Mouse (Mus musculus) erythroblast, embryonic 14.5 days (primary cell): ENCODE results near the gene Stard3. TPM values are rescaled to one million over a fixed set of nuclear protein-coding genes. Genes with fewer than 3 reads are reported as not detected.
A peak's percentile ranks its signal among the peaks of the same experiment; 100 is the strongest.

Experiments used
- H3K27me3 ChIP-seq: 2 replicates; pipeline ENCODE4 v1.6.1; 2012; ENCODE audit warnings: inconsistent platforms; ENCODE audit not compliant: control insufficient read depth
- H3K36me3 ChIP-seq: 2 replicates; pipeline ENCODE4 v1.6.1; 2012; ENCODE audit warnings: mild to moderate bottlenecking, inconsistent platforms; ENCODE audit not compliant: control insufficient read depth
- H3K4me1 ChIP-seq: 2 replicates; pipeline ENCODE4 v1.6.1; 2012; ENCODE audit warnings: inconsistent platforms; ENCODE audit not compliant: control insufficient read depth
- H3K4me3 ChIP-seq: replicated peaks from 2 replicates; pipeline ENCODE3; 2012; ENCODE audit warnings: moderate library complexity, mild to moderate bottlenecking, inconsistent platforms
- H3K9me3 ChIP-seq: 2 replicates; pipeline ENCODE4 v1.6.1; 2012; ENCODE audit warnings: low read length, inconsistent platforms, mixed read lengths; ENCODE audit not compliant: control insufficient read depth
- GATA1 ChIP-seq: IDR thresholded peaks from 2 replicates; pipeline ENCODE4 v1.6.1; 2012; ENCODE audit warnings: low read length, inconsistent platforms, mixed read lengths
- TAL1 ChIP-seq: IDR thresholded peaks from 3 replicates; pipeline ENCODE4 v1.6.1; 2012; ENCODE audit warnings: low read length, inconsistent platforms, mixed read lengths
- polyA plus RNA-seq: library from polyadenylated mRNA; stranded (reverse); fragments of >175 nt; gene quantifications from 2 replicates; pipeline ENCODE4 v1.2.3, GENCODE M21; 2012

The Stard3 gene
- polyA plus RNA-seq, 1 experiment, result 1.2 TPM

- Histone ChIP-seq H3K4me1 (peaks cover 6% of the 10 kb centered on the region), H3K27me3 (peaks cover 54% of the 10 kb centered on the region), H3K4me3 (no peak within 1 kb of the TSS), H3K9me3 (no peaks in the 10 kb centered on the region), H3K36me3 (no peaks in the 10 kb centered on the region; the same call in 1 of the 2 replicates)
- TF ChIP-seq TAL1 (no peak), GATA1 (no peak)
Measured at GRCm38 (mm10) chr11:98385638-98386585, 27.7 kb downstream of the Stard3 start, which contains the start of gene Pnmt. Gene Pnmt, plus strand, starts transcription at chr11:98386450.

- H3K4me1 ChIP-seq, result peaks cover 11% of the 10 kb centered on the region
- H3K36me3 ChIP-seq, result no peaks in the 10 kb centered on the region; the same call in 1 of the 2 replicates
- no peak for TF ChIP-seq TAL1
- no peak for TF ChIP-seq GATA1
- H3K27me3 ChIP-seq, result peaks cover 54% of the 10 kb centered on the region
- no peak overlapping the region for H3K4me3 ChIP-seq
- no peaks in the 10 kb centered on the region for H3K9me3 ChIP-seq
Measured at GRCm38 (mm10) chr11:98386596-98386995, 28.4 kb downstream of the Stard3 start.

- no peaks in the 10 kb centered on the region for H3K9me3 ChIP-seq
- no peak overlapping the region for H3K4me3 ChIP-seq
- peaks cover 16% of the 10 kb centered on the region for H3K4me1 ChIP-seq
- no peak for TF ChIP-seq GATA1
- TF ChIP-seq TAL1, result no peak
- H3K27me3 ChIP-seq, result peaks cover 54% of the 10 kb centered on the region
- H3K36me3 ChIP-seq, result no peaks in the 10 kb centered on the region
Measured at GRCm38 (mm10) chr11:98387056-98387577, 28.9 kb downstream of the Stard3 start.

GRCm38 (mm10) chr11:98388282-98388681 is 30.1 kb downstream of the Stard3 start:
- H3K36me3 ChIP-seq, result no peaks in the 10 kb centered on the region
- peaks cover 27% of the 10 kb centered on the region for H3K4me1 ChIP-seq
- TF ChIP-seq GATA1 (no peak), TAL1 (no peak)
- H3K9me3 ChIP-seq, result no peaks in the 10 kb centered on the region
- peaks cover 52% of the 10 kb centered on the region for H3K27me3 ChIP-seq
- H3K4me3 ChIP-seq, result no peak overlapping the region

DNA sequence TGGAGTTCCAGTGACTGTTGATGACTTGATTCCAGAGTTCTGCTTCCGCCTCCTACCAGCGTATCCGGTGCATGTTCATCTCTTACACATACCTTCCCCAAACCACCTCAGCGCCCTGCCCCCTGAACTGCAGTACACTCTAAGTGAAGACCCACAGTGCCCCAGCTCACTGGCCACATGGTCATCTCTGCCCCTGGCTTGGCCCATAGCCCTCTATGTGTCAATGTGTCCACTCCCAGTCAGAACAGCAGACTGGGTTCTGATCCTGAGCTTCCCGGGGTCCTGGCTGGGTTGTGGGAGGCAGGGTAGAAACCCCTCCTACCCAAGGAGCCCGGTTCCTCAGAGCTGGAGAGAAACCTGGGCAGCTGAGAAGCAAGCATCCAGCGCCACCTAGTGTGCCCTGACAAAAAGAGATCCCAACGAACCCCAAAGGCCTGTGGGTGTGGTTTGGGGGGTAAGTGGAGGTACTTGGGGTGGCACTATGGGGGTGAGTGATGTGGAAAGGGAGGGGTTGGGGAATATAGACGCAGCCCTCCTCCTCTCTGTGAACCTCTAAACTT is 31.1 kb downstream of the Stard3 start:
- Histone ChIP-seq H3K9me3 (no peaks in the 10 kb centered on the region), H3K36me3 (no peaks in the 10 kb centered on the region; the same call in 1 of the 2 replicates), H3K27me3 (peaks cover 42% of the 10 kb centered on the region), H3K4me3 (no peak overlapping the region), H3K4me1 (peaks cover 38% of the 10 kb centered on the region)
- no peak for TF ChIP-seq TAL1
- no peak for TF ChIP-seq GATA1

DNA sequence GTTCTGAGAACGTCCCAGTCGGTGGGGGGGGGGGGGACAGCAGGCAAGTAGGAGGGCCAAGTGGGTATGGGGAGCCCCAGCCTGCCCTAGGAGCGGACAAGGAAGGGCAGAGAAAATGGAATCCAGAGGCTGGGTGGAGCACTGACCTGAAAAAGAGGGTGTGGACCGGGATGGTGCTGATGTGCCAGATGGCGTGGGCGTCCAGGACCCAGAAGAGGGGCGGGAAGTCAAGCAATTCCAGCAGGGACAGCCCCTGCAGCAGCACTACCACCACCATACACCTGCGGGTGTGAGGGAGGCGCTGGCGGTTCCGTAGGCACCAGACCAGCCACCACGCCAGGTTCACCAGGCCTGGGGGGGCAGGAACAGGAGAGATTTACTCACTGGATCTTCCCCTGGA is 32.0 kb downstream of the Stard3 start:
- Histone ChIP-seq H3K9me3 (no peaks in the 10 kb centered on the region), H3K4me3 (no peak overlapping the region), H3K4me1 (peaks cover 46% of the 10 kb centered on the region), H3K27me3 (peaks cover 34% of the 10 kb centered on the region), H3K36me3 (no peaks in the 10 kb centered on the region; the same call in 1 of the 2 replicates)
- TF ChIP-seq TAL1 (no peak), GATA1 (no peak)

- Histone ChIP-seq H3K4me3 (no peak overlapping the region), H3K27me3 (peaks cover 15% of the 10 kb centered on the region), H3K36me3 (peaks cover 2% of the 10 kb centered on the region), H3K9me3 (no peaks in the 10 kb centered on the region), H3K4me1 (peaks cover 56% of the 10 kb centered on the region)
- TF ChIP-seq TAL1 (no peak), GATA1 (no peak)
Measured at GRCm38 (mm10) chr11:98392034-98392433, 33.9 kb downstream of the Stard3 start.

- Histone ChIP-seq H3K4me1 (peaks cover 56% of the 10 kb centered on the region), H3K36me3 (peaks cover 4% of the 10 kb centered on the region), H3K27me3 (peaks cover 9% of the 10 kb centered on the region), H3K4me3 (peak overlapping the region; percentile 43), H3K9me3 (no peaks in the 10 kb centered on the region)
- no peak for TF ChIP-seq TAL1
- peak; percentile 68 for TF ChIP-seq GATA1
Measured at GRCm38 (mm10) chr11:98392645-98393044, 34.5 kb downstream of the Stard3 start.

GRCm38 (mm10) chr11:98393317-98393716 is 35.1 kb downstream of the Stard3 start:
- H3K27me3 ChIP-seq, result peaks cover 2% of the 10 kb centered on the region
- TF ChIP-seq GATA1 (no peak), TAL1 (no peak)
- H3K36me3 ChIP-seq, result peaks cover 7% of the 10 kb centered on the region
- H3K9me3 ChIP-seq, result no peaks in the 10 kb centered on the region
- peaks cover 56% of the 10 kb centered on the region for H3K4me1 ChIP-seq
- peak overlapping the region; percentile 43 for H3K4me3 ChIP-seq
